Mouse (Mus musculus): Measurements from ENCODE around the gene Apoc2.

Apoc2 gene

GRCm38 (mm10) chr7:19677872-19678271, at the start of gene Apoc2:
Gene Apoc2 (minus strand): TSS chr7:19677941.
- DNase-seq = no peak

- no peak for DNase-seq
These were observed 48.8 kb upstream of the Apoc2 start for GRCm38 (mm10) chr7:19726541-19726940.

GRCm38 (mm10) chr7:19724167-19724566, 46.4 kb upstream of the Apoc2 start:
- no peak for DNase-seq

GRCm38 (mm10) chr7:19722754-19723195, 45.0 kb upstream of the Apoc2 start:
- DNase-seq = no peak

GRCm38 (mm10) chr7:19719200-19719599, 41.5 kb upstream of the Apoc2 start:
- no peak for DNase-seq

- no peak for DNase-seq
These were observed 40.7 kb upstream of the Apoc2 start for GRCm38 (mm10) chr7:19718297-19718952.

GRCm38 (mm10) chr7:19717346-19717745, 39.6 kb upstream of the Apoc2 start:
- no peak for DNase-seq

- DNase-seq = no peak
These were observed 39.1 kb upstream of the Apoc2 start for GRCm38 (mm10) chr7:19716822-19717221.

- DNase-seq = no peak
These were observed 38.4 kb upstream of the Apoc2 start for GRCm38 (mm10) chr7:19716055-19716682.

- DNase-seq = peak; percentile 99
These were observed 37.7 kb upstream of the Apoc2 start, which contains the start of gene Tomm40 for GRCm38 (mm10) chr7:19715239-19716054. Gene Tomm40 (minus strand): TSS chr7:19715438.

- no peak for DNase-seq
These were observed 37.1 kb upstream of the Apoc2 start for GRCm38 (mm10) chr7:19714836-19715235.

GRCm38 (mm10) chr7:19713598-19713997, 35.9 kb upstream of the Apoc2 start:
- no peak for DNase-seq

- DNase-seq = no peak
These were observed 35.5 kb upstream of the Apoc2 start for GRCm38 (mm10) chr7:19713196-19713595.

GRCm38 (mm10) chr7:19712414-19712813, 34.7 kb upstream of the Apoc2 start:
- DNase-seq = no peak

GRCm38 (mm10) chr7:19710650-19711049, 32.9 kb upstream of the Apoc2 start:
- no peak for DNase-seq

- no peak for DNase-seq
These were observed 27.5 kb upstream of the Apoc2 start for GRCm38 (mm10) chr7:19705271-19705670.

GRCm38 (mm10) chr7:19704475-19704874, 26.7 kb upstream of the Apoc2 start:
- no peak for DNase-seq

GRCm38 (mm10) chr7:19702859-19703555, 25.3 kb upstream of the Apoc2 start:
- no peak for DNase-seq

GRCm38 (mm10) chr7:19701069-19701761, 23.5 kb upstream of the Apoc2 start:
- peak; percentile 40 for DNase-seq

GRCm38 (mm10) chr7:19700299-19701068, 22.7 kb upstream of the Apoc2 start:
- no peak for DNase-seq

GRCm38 (mm10) chr7:19699827-19700148, 22.0 kb upstream of the Apoc2 start:
- DNase-seq = no peak
